ENCODE assay signal across 7 mouse cellular contexts in the genomic region with DNA sequence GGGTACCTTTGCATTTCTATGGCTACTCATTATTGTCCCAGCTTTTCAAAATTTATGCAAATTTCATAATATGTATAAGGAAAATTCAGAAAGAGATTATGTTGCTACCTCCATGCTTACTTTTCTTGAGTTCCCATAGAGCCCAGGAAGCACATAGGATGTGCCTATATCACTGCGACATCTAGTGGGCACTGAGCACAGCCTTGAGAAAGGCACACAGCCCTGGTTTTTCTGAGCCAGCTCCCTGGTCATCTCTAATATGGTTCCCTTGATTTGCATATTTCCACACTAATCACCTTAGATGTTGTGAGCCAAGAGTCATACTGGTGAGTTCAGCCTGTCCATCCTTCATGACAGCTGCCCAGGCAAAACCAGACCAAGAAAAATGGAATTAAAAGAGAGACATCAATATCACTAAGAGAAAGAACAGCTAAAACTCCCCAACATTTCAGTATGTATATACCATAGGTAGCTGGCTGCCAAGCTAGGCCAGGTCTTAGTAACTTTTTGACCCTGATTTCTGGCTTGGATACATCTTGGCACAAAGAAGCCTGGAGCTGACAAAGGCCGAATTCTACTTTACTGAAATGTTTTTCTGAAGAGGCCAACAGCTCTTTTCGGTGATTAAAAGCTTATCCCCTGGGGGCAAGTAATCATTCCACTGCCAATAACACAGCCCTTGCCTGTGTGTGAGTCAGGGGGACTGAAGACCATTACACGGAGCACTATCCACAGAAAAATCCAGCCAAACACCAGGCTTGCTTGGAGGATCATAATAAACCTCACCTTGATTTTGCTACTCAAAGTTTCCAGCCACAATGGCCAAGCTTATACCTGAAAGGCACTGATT.
DNase-seq lines count a peak whose midpoint lies in the region; ATAC-seq and TF ChIP-seq lines count a peak whose summit lies in the region.

No protein-coding gene starts in this region.

- H3K9me3 ChIP-seq in lung, postnatal 0 days (ENCODE audit: low read length): no peaks in the 10 kb centered on the region
- H3K9me3 ChIP-seq in embryonic facial prominence, embryonic 14.5 days (ENCODE audit: control insufficient read depth, low read length): no peaks in the 10 kb centered on the region

- no peaks in the 10 kb centered on the region for H3K4me1 ChIP-seq in lung, postnatal 0 days (ENCODE audit: insufficient read depth, low read depth, low read length)
- no peaks in the 10 kb centered on the region for H3K4me1 ChIP-seq in embryonic facial prominence, embryonic 14.5 days (ENCODE audit: control insufficient read depth, insufficient read depth, low read length)

- WGBS in lung, postnatal 0 days: 65% methylated on average over 4 of the region's 4 CpGs
- 13% methylated on average over 4 of the region's 4 CpGs for WGBS in embryonic facial prominence, embryonic 14.5 days

- no peak overlapping the region for H3K4me2 ChIP-seq in lung, postnatal 0 days (replicated peaks; ENCODE audit: low read depth, low read length)
- H3K4me2 ChIP-seq in embryonic facial prominence, embryonic 14.5 days (ENCODE audit: low read depth, low read length): no peak overlapping the region

- DNase-seq in lung, postnatal 0 days (ENCODE audit: low spot score): peak; percentile 31
- DNase-seq in lung, postnatal 4 days: no peak
- peak; percentile 77 for DNase-seq in brain, adult 2 months (ENCODE audit: low read depth, low spot score)
- DNase-seq in embryonic facial prominence, embryonic 14.5 days (ENCODE audit: low spot score): peak; percentile 76
- peak; percentile 37 to 40 for DNase-seq in kidney, postnatal 4 days
- DNase-seq in right cerebral cortex, adult 18-20 months: peak; percentile 20
- no peak for DNase-seq in gastrocnemius, postnatal 36 days

- intact Hi-C loops in gastrocnemius, postnatal 36 days (cut with DNase I): no loop called here

- H3K36me3 ChIP-seq in lung, postnatal 0 days (ENCODE audit: insufficient read depth, low read length): no peaks in the 10 kb centered on the region
- no peaks in the 10 kb centered on the region for H3K36me3 ChIP-seq in embryonic facial prominence, embryonic 14.5 days (ENCODE audit: control insufficient read depth, insufficient read depth, low read length)

- no peak for ATAC-seq in lung, postnatal 0 days
- ATAC-seq in embryonic facial prominence, embryonic 14.5 days (ENCODE audit: low read depth): peak; percentile 56

- no peak overlapping the region for H3K9ac ChIP-seq in lung, postnatal 0 days (replicated peaks; ENCODE audit: low read depth)
- H3K9ac ChIP-seq in embryonic facial prominence, embryonic 14.5 days (ENCODE audit: low read depth, low read length): no peak overlapping the region

- no peak overlapping the region for H3K4me3 ChIP-seq in lung, postnatal 0 days (ENCODE audit: low read depth, low read length)
- no peak overlapping the region for H3K4me3 ChIP-seq in embryonic facial prominence, embryonic 14.5 days (ENCODE audit: low read depth, low read length)

- no peaks in the 10 kb centered on the region for H3K27me3 ChIP-seq in lung, postnatal 0 days (replicated peaks; ENCODE audit: insufficient read depth, low read length)
- no peaks in the 10 kb centered on the region for H3K27me3 ChIP-seq in embryonic facial prominence, embryonic 14.5 days (replicated peaks; ENCODE audit: control insufficient read depth, insufficient read depth, low read length)

- no peak for TF ChIP-seq EP300 in lung, postnatal 0 days (IDR thresholded peaks at IDR 0.05)

- no peak overlapping the region for H3K27ac ChIP-seq in lung, postnatal 0 days (ENCODE audit: low read length)
- H3K27ac ChIP-seq in embryonic facial prominence, embryonic 14.5 days (replicated peaks; ENCODE audit: low read depth, low read length): no peak overlapping the region

- TF ChIP-seq CTCF in lung, postnatal 0 days (IDR thresholded peaks at IDR 0.05): peak; percentile 57

Comparison
In these comparisons a context has a peak if more than half of its experiments do, and no peak if none do; other contexts are left out.
1. DNase-seq: peak in lung, postnatal 0 days (single experiment), brain, adult 2 months (single experiment), embryonic facial prominence, embryonic 14.5 days (single experiment), kidney, postnatal 4 days (2 of 2) and right cerebral cortex, adult 18-20 months (single experiment); none in lung, postnatal 4 days (0 of 2) and gastrocnemius, postnatal 36 days (0 of 2).